Mouse (Mus musculus) CH12.LX (cell line): Measurements from ENCODE around the gene Mctp2. TPM values are rescaled to one million over a fixed set of nuclear protein-coding genes. Genes with fewer than 3 reads are reported as not detected.

Experiments used
- DNase-seq: peaks from one replicate; pipeline ENCODE4 v3.0.0-alpha.2; 2013; ENCODE audit errors: extremely low read depth
- H3K27ac ChIP-seq: 2 replicates; pipeline ENCODE4 v1.5.1; 2012; ENCODE audit warnings: low read depth, mild to moderate bottlenecking, control low read depth, moderate library complexity; ENCODE audit not compliant: insufficient read depth
- H3K27me3 ChIP-seq: replicated peaks from 2 replicates; pipeline ENCODE3; 2012; ENCODE audit warnings: inconsistent platforms
- H3K36me3 ChIP-seq, 2 experiments: replicated peaks in 1 of 2; 2 replicates each; pipeline versions ENCODE3 to v1.6.1; 2012; ENCODE audit warnings: inconsistent platforms in 1 of 2, low read length in 1 of 2, mild to moderate bottlenecking in 1 of 2, mixed read lengths in 1 of 2, moderate library complexity in 1 of 2; ENCODE audit not compliant: control insufficient read depth in 1 of 2, insufficient read depth in 1 of 2
- H3K4me1 ChIP-seq, 2 experiments: 2 replicates each; pipeline ENCODE4 v1.6.1; 2012; ENCODE audit warnings: inconsistent platforms in 1 of 2, moderate library complexity in 1 of 2; ENCODE audit not compliant: insufficient read depth in 2 of 2, control insufficient read depth in 1 of 2
- H3K4me2 ChIP-seq: 2 replicates; pipeline ENCODE4 v1.6.1; 2012; ENCODE audit warnings: low read depth, mild to moderate bottlenecking, control low read depth; ENCODE audit not compliant: poor library complexity, insufficient read depth, severe bottlenecking
- H3K4me3 ChIP-seq, 3 experiments: fragments of 150-350 bp in 1 of 3; sonication (generic) in 1 of 3; replicated peaks in 1 of 3; 2 replicates each; pipeline versions ENCODE3 to v1.5.1; 2011 to 2012; ENCODE audit warnings: low read depth in 2 of 3, low read length in 2 of 3, mild to moderate bottlenecking in 2 of 3, moderate library complexity in 2 of 3, control low read depth in 1 of 3, improper control_type of control experiment in 1 of 3, inconsistent platforms in 1 of 3, mixed read lengths in 1 of 3; ENCODE audit not compliant: poor library complexity in 1 of 3
- H3K79me2 ChIP-seq: replicated peaks from 2 replicates; pipeline ENCODE4 v1.6.1; 2012; ENCODE audit warnings: mild to moderate bottlenecking, moderate library complexity; ENCODE audit not compliant: control insufficient read depth, poor library complexity, insufficient read depth, severe bottlenecking; ENCODE audit errors: extremely low read depth
- H3K9ac ChIP-seq: 2 replicates; pipeline ENCODE4 v1.6.1; 2012; ENCODE audit warnings: low read depth, mild to moderate bottlenecking, control low read depth, moderate library complexity; ENCODE audit not compliant: insufficient read depth
- H3K9me3 ChIP-seq: replicated peaks from 2 replicates; pipeline ENCODE3; 2012; ENCODE audit warnings: low read length, inconsistent platforms, mixed read lengths
- BHLHE40 ChIP-seq: IDR thresholded peaks from 2 replicates; pipeline ENCODE4 v1.6.1; 2011; ENCODE audit warnings: mild to moderate bottlenecking, low read depth, low read length, improper control_type of control experiment
- CHD1 ChIP-seq: IDR thresholded peaks from 2 replicates; pipeline ENCODE4 v1.6.1; 2012; ENCODE audit warnings: low read depth, low read length, improper control_type of control experiment, inconsistent platforms
- ETS1 ChIP-seq: conservative IDR thresholded peaks from 2 replicates; pipeline ENCODE4 v1.6.1; 2012; ENCODE audit warnings: low read depth, mild to moderate bottlenecking, inconsistent platforms, low read length, improper control_type of control experiment, moderate library complexity
- JUN ChIP-seq: IDR thresholded peaks from 2 replicates; pipeline ENCODE4 v1.6.1; 2011; ENCODE audit warnings: low read depth, mild to moderate bottlenecking, low read length, improper control_type of control experiment, moderate library complexity; ENCODE audit not compliant: insufficient read depth
- MAFK ChIP-seq: IDR thresholded peaks from 2 replicates; pipeline ENCODE4 v1.6.1; 2011; ENCODE audit warnings: low read length, improper control_type of control experiment; ENCODE audit not compliant: insufficient replicate concordance
- MAX ChIP-seq: IDR thresholded peaks from 2 replicates; pipeline ENCODE4 v1.6.1; 2011; ENCODE audit warnings: low read length, improper control_type of control experiment
- MYC ChIP-seq: IDR thresholded peaks from 2 replicates; pipeline ENCODE4 v1.6.1; 2011; ENCODE audit warnings: low read depth, mild to moderate bottlenecking, improper control_type of control experiment, low read length
- NELFE ChIP-seq: IDR thresholded peaks from 2 replicates; pipeline ENCODE4 v1.6.1; 2011; ENCODE audit warnings: low read depth, low read length, improper control_type of control experiment
- NRF1 ChIP-seq: IDR thresholded peaks from 2 replicates; pipeline ENCODE4 v1.6.1; 2014; ENCODE audit warnings: low read depth, mild to moderate bottlenecking, inconsistent platforms, low read length, improper control_type of control experiment, moderate library complexity
- PAX5 ChIP-seq: IDR thresholded peaks from 2 replicates; pipeline ENCODE4 v1.6.1; 2012; ENCODE audit warnings: low read length, inconsistent platforms, mixed read lengths
- POLR2AphosphoS2 ChIP-seq: IDR thresholded peaks from 2 replicates; pipeline ENCODE4 v1.6.1; 2011; ENCODE audit warnings: low read depth, low read length, improper control_type of control experiment
- RCOR1 ChIP-seq: conservative IDR thresholded peaks from 2 replicates; pipeline ENCODE4 v1.6.1; 2012; ENCODE audit warnings: low read depth, mild to moderate bottlenecking, inconsistent platforms, low read length, improper control_type of control experiment
- TCF12 ChIP-seq: IDR thresholded peaks from 2 replicates; pipeline ENCODE4 v1.6.1; 2014; ENCODE audit warnings: low read depth, mild to moderate bottlenecking, inconsistent platforms, low read length, improper control_type of control experiment
- ZC3H11A ChIP-seq: IDR thresholded peaks from 2 replicates; pipeline ENCODE4 v1.6.1; 2012; ENCODE audit warnings: low read depth, mild to moderate bottlenecking, inconsistent platforms, low read length, improper control_type of control experiment
- ZNF384 ChIP-seq: IDR thresholded peaks from 2 replicates; pipeline ENCODE4 v1.6.1; 2012; ENCODE audit warnings: low read depth, low read length, improper control_type of control experiment, inconsistent platforms
- dilution Hi-C: fragments of 300-500 bp; cut with MboI; formaldehyde crosslinking; loops from 2 replicates; pipeline ENCODE4 v1.14.3; 2020; ENCODE audit warnings: low sequenced_read_pairs; ENCODE audit not compliant: extremely low pct_unique_long_range_greater_than_20kb, extremely low pct_ligation_motif_present
- in situ Hi-C: fragments of 300-500 bp; cut with MboI; formaldehyde crosslinking; loops from 3 replicates; pipeline ENCODE4 v1.14.3; 2019; ENCODE audit warnings: low sequenced_read_pairs, low pct_ligation_motif_present, low pct_unique_long_range_greater_than_20kb, mixed read lengths
- polyA plus RNA-seq: library from polyadenylated mRNA; unstranded; fragments of >175 nt; gene quantifications from 2 replicates; pipeline ENCODE4 v1.2.1, GENCODE M21; 2012; ENCODE audit warnings: low read depth; ENCODE audit not compliant: insufficient read length
- total RNA-seq, 2 experiments: library from RNA; depleted of rRNA; stranded (reverse); fragments of 300-350 nt in 1 of 2; fragments of >200 nt in 1 of 2; gene quantifications; 2 replicates each; pipeline ENCODE4 v1.2.3; 2012 to 2014

Gene Mctp2
- total and polyA plus RNA-seq, 3 experiments = 0.23 to 0.48 (median 0.38) TPM

- Histone ChIP-seq H3K4me2 (no peak overlapping the region), H3K27me3 (no peaks in the 10 kb centered on the region), H3K4me3 (no peak overlapping the region), H3K9me3 (peaks cover 2% of the 10 kb centered on the region), H3K79me2 (no peaks in the 10 kb centered on the region), H3K27ac (no peak overlapping the region), H3K9ac (no peak overlapping the region), H3K36me3 (no peaks in the 10 kb centered on the region), H3K4me1 (no peaks in the 10 kb centered on the region)
- TF ChIP-seq NRF1 (no peak), ZNF384 (no peak), BHLHE40 (no peak), TCF12 (no peak), JUN (no peak), MAX (no peak)
- no peak for DNase-seq
- dilution Hi-C loops (no loop called here), in situ Hi-C loops (no loop called here)
Observed at GRCm38 (mm10) chr7:72162256-72162655, 144.2 kb downstream of the Mctp2 start.

DNA sequence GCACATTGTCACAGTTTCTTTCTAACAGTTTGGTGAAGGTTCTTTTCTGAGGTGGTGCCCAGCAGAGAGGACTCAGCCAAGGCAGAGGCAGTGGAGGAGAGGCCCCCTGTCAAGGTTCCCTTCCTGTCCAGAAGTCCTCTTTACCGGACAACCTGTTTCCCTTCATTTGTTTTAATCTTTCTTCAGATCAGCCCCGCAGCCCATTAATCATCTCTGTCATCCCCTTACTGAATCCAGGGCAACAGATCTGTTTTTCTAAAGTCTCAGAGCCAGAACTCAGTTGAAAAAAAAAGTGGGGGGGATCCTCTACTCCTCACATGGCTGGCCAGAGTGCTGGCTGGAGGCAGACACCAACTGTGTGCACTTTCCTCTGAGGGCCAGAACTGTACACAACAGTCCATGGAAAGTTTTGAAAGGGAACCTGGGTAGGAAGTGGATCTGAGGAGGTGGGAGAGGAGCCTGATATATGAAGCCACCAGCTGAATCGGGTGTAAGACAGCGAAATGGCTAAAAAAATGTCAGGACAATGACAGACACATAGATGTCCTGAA, 146.8 kb downstream of the Mctp2 start:
- Histone ChIP-seq H3K4me2 (no peak overlapping the region), H3K4me1 (no peaks in the 10 kb centered on the region), H3K36me3 (no peaks in the 10 kb centered on the region), H3K79me2 (no peaks in the 10 kb centered on the region), H3K27ac (no peak overlapping the region), H3K9me3 (peaks cover 2% of the 10 kb centered on the region), H3K4me3 (no peak overlapping the region), H3K9ac (no peak overlapping the region), H3K27me3 (no peaks in the 10 kb centered on the region)
- no peak for DNase-seq
- dilution Hi-C loops (no loop called here), in situ Hi-C loops (no loop called here)
- TF ChIP-seq POLR2AphosphoS2 (no peak), MAFK (no peak), RCOR1 (no peak)

DNA sequence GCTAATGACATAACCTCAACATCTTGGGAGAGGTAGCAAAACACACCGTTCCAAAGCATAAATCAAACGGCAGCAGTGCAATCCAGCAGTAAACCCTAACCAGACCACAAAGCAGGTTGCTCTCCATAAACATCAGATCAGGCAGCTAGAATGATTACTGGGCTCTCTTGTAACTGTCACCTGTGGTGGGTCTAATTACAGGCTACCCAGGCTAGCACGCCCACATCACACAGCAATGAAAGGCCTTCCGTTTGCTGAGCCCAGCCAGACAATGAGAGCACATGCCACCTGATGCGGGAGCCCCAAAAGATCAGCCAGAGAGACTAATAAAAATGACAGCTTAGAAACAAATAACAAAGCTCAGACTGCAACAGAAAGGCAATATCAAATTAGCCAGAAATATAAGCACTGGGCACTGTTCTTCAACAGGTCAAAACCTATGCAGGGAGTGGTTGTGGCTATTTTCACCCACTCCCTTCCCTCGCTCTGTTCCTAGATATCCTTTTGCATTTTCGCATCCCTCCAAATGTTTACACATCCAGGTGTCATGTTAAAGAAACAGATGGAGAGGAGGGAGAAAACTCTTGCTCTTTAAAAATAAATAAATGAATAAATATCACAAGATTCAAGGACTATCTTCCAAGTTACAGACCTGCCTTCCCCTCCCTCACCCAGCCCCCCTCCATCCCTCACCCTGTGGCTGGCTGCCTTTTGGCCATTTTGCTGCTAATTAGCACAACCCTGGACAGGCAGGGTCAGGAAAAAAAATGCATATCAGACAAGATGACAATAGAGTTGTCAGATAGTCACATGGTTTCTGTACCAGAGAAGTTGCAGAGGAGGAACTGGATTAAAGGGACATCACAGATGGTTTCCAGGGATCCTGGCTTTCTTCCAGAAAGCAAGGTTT, 155.4 kb downstream of the Mctp2 start:
- dilution Hi-C loops = no loop called here
- no peaks in the 10 kb centered on the region for H3K4me1 ChIP-seq
- TF ChIP-seq ZC3H11A (no peak), PAX5 (no peak), MYC (no peak), CHD1 (no peak), ETS1 (no peak), POLR2AphosphoS2 (no peak), BHLHE40 (no peak), NELFE (no peak)
- TF ChIP-seq, all 38 proteins: peak for 0
- H3K27me3 ChIP-seq = no peaks in the 10 kb centered on the region
- H3K9ac ChIP-seq = no peak overlapping the region
- H3K9me3 ChIP-seq = no peaks in the 10 kb centered on the region
- H3K27ac ChIP-seq = no peak overlapping the region
- no peak overlapping the region for H3K4me3 ChIP-seq
- H3K36me3 ChIP-seq = no peaks in the 10 kb centered on the region
- H3K4me2 ChIP-seq = no peak overlapping the region
- DNase-seq = no peak
- in situ Hi-C loops = no loop called here
- no peaks in the 10 kb centered on the region for H3K79me2 ChIP-seq
